Mouse (Mus musculus) spleen, embryonic (tissue): Measurements from ENCODE around the gene Serinc4.
"Not testable (repeated sequence)": the region's sequence is repeated elsewhere in the genome, so short reads cannot be mapped to it uniquely, and the experiment has no call there.

Experiments used
- CTCF ChIA-PET: fragments of 350-600 bp; sonication (Branson Sonifier 250); formaldehyde crosslinking; loops from one replicate; lab custom pipeline; 2022; lab: Charles Lee

The Serinc4 gene

DNA sequence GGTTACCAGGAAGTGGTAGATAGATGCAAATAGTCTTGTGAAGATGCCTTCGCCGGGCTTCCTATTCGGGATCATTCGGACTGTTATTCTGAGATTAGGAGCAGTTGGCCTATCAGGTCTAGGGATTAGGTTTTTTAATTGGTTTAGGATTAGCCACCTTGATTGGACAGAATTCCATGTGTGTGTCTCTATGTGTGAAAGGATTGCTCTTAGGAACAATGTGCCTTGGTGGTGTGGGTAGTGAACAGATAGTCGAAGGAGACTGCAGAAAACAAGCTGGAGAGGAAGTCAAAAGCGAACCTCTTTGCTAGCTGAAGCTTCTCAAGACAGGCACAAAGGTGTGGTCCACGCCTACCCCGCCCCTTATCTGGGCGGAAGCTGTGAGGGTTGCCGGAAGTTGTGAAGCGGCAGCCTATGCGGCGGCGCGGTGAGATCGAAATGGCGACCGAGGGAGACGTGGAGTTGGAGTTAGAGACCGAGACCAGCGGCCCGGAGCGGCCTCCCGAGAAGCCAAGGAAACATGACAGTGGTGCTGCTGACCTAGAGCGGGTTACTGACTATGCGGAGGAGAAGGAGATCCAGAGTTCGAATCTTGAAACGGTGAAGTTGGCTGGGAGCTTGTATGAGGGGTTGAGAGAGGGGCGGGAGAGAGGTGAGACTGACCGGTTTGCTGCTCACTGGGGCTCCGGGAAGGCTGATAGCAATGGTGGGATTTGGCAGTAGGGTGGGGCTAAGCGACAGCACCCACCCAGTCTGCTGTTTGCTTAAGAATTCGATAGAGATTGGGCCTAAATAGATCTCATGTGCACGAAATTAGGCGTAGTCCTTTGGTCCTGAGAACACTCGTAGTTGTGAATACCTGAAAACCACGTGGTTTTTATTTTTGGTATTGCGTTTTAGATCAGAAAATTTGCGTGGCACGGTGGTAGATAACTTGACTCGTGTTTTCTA lies at the start of gene Serinc4:
TSS of gene Serinc4 (minus strand) at position 90 of the 951 bp plus-strand sequence.
- CTCF ChIA-PET: interaction anchor here (1.5 kb wide), 1 partner anchor 7 kb away, joined by 3 read pairs; the partner anchor contains the start of gene Serf2

DNA sequence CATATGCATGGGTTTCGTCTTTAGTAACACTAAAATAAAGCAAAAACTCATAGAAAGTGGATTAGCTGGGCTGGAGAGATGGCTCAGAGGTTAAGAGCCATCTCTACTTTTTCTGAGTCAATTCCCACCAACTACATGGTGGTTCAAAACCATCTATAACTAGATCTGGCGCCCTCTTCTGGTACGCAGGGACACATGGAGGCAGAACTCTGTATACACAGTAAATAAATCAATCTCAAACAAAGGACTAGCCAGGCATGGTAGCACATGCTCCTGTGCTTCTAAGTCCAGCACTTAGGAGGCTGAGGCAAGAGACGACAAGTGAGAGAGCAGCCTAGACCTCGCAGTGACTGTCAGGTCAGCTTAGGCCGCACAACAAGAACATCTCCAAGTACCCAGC lies 45.0 kb upstream of the Serinc4 start:
- CTCF ChIA-PET: not testable (repeated sequence)

DNA sequence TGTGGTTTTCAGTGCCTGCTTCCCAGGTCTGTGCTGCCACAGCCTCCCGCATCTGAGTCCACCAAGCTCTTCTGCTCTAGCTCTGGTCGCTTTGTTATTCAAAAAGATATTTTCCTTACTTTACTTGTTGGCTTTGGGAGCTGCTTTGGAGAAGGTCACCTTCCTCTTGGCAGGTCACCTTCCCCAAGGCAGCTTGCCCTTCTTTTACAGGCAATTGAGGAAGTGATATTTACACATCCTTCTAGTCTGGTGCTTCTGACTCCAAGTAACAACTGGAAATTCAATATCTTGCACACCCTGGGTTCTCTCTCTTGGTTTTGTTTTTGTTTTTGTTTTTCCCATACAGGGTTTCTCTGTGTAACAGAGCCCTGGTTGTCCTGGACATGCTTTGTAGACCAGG lies 27.8 kb upstream of the Serinc4 start:
- CTCF ChIA-PET: not testable (repeated sequence)

DNA sequence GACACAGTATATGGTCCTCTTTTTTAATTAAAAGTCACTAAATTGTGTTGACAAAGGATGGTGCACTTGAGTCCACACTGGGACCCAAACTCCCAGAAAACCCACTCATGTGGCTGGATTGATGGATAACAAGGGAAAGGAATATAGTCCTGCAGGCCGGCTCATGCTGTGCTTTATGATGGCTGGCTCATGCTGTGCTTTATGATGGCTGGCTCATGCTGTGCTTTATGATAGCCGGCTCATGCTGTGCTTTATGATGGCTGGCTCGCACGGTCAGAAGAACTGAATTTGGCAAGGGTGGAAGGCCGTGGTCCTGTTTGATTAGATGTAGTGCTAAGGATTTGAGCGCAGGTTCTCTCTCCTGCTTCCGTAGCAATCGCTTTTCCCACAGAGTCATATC lies 27.0 kb upstream of the Serinc4 start:
- CTCF ChIA-PET: no interaction called here

DNA sequence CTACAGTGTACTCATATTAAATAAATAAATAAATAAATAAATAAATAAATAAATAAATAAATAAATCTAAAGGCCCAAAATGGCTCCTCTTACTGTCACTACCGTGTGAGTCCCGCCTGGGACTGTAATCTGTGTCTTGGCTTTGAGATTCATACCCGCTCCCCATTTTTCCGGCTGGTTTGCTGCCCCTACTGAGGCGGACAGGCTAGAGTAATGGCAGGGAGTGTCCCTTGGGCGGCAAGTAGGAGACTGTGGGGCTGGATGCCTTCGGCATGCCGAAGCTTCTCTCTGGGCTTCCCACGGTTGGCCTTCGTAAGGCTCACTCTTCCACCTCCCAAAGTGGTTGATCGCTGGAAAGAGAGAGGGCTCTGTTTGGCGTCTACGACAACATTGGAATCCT lies 24.3 kb upstream of the Serinc4 start:
- CTCF ChIA-PET: not testable (repeated sequence)

DNA sequence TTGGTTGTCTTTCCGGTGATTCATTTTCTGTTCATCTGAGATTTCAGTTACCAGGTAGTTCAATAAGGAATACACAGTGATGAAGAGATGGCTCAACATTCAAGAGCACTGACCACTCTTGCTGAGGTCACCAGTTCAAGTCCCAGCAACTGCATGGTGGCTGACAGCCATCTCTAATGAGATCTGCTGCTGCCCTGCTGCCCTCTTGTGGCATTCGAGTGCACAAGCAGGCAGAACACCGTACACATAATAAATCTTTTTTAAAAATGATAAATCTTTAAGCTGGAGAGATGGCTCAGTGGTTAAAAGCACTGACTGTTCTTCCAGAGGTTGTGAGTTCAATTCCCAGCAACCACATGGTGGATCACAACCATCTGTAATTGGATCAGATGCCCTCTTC lies 23.9 kb upstream of the Serinc4 start:
- CTCF ChIA-PET: no interaction called here

DNA sequence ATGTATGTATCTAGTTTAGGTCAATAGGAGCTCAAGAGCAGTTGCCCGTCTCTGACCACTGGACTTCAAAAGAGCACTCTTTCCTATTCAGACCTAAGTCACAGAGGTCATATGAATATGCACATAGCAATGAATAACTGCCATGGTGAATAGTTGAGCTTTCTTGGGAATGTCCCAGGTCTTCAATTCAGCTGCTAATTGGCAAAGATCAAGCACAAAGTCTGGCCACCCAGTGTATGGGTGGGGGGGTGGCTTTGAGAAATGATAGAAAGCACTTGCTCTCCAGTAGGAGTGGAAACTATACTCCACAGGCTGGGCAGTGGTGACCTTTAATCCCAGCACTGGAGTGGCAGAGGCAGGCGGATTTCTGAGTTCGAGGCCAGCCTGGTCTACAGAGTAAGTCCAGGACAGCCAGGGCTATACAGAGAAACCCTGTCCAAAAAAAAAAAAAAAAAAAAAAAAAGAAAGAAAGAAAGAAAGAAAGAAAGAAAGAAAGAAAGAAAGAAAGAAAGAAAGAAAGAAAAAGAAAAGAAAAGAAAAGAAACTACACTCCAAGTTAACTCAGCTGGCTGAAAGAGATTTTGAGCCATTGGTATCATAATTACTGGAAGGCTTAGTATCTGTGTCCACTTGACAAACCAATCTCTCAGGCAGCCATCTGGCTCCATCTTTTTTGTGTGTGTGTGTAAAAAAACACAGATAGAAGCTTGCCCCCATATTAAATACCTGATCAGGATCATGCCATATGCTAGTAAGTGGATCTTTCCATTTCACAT lies 21.1 kb upstream of the Serinc4 start:
- CTCF ChIA-PET: interaction anchor here (0.6 kb wide), 1 partner anchor 52 kb away, joined by 4 read pairs; no protein-coding TSS in a partner anchor

DNA sequence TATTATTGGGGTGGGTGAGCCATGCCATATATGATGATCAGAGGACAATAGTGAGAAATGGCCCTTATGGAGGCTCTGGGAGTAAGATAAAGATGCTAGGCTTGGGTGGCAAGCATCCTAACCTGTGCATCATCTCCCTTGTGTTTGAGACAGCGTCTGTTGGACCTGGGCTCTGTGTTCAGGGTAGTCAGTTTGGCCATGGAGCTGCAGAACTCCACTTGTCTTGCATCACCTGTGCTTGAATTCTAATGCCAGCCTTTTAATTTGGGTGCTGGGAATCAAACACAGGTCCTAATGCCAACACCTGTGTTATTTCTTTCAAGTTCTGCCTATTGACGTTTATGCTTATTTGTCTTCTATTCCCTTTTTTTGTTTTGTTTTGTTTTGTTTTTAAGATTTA lies 18.7 kb upstream of the Serinc4 start:
- CTCF ChIA-PET: interaction anchor here (1.0 kb wide), 1 partner anchor 15 kb away, joined by 22 read pairs; no protein-coding TSS in a partner anchor

DNA sequence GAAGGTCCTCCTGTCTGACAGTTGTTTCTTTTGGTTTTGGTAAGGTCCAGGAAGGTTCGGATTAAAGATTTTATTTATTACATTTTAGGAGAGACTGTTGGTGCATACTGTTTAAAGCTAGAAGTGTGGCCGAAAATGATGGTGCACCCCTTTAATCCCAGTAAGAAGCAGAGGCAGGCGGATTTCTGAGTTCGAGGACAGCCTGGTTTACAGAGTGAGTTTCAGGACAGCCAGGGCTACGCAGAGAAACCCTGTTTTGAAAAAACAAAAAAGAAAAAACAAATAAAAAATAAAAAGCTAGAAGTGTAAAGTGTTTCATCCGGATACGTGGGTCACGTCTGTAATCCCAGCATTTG lies 17.6 kb upstream of the Serinc4 start:
- CTCF ChIA-PET: interaction anchor here (0.7 to 1.0 kb wide), 2 partner anchors 16 to 47 kb away, joined by 4 to 22 read pairs; no protein-coding TSS in a partner anchor

DNA sequence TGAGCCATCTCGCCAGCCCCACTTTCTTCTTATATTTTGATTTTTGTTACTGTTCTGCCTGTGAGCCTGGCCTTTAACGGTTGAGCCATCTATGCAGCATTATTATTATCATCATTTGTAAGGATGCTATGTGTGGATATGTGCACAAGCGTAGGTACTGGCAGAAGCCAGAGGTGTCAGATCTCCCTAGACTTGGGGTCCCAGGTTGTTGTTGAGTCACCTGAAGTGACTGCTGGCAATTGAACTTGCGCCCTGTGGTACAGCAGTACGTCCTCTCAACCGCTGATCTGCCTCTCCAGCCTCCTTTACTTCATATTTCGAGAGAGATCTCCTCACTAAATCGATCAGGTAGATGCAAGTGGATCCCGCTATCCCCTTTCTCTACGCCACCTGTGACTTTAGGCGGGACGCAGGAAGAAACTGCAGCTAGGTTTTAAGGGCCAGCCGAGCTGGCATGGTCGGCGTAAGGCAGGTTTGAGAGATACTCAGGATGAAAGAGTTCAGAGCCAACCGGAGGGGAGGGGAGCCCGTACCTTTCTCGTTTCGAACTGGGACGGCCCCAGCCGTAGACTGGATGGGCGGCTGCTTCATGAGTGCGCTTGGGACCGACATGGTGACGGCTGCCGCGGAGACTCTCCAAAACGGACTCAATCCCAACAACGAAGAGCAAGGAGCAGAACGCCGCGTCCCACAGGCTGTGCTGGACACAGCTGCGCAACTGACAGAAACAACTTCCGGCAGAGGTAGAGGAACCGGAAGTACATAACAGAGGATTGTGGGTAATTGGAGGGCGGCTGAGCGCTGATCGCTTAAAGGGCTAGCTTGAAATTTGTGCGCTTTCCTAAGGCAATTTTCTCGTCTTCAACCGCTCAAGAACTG lies 17.0 kb upstream of the Serinc4 start, which contains the start of gene Mfap1b:
TSS of gene Mfap1b (minus strand) at position 767 of the 879 bp plus-strand sequence.
- CTCF ChIA-PET: interaction anchor here (0.6 to 0.7 kb wide), 2 partner anchors 48 to 336 kb away, joined by 3 to 4 read pairs; no protein-coding TSS in a partner anchor

DNA sequence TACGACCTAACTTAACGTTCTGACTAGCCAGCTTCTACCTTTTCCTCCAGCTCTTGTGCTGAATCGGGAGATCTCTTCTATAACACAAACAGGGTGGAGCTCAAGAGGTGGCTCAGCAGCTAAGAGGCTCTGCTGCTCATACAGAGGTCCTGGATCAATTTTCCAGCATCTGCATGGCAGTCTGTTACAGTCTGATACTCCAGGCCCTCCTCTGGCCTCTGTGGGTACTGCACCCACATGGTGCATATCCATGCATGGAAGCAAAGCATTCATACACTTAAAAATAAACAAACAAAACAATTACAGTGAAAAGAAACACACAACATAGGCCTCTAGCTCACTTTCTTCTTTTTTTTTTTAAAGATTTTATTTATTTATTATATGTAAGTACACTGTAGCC lies 16.2 kb upstream of the Serinc4 start:
- CTCF ChIA-PET: interaction anchor here (0.6 to 0.7 kb wide), 2 partner anchors 23 to 335 kb away, joined by 3 to 5 read pairs; no protein-coding TSS in a partner anchor

DNA sequence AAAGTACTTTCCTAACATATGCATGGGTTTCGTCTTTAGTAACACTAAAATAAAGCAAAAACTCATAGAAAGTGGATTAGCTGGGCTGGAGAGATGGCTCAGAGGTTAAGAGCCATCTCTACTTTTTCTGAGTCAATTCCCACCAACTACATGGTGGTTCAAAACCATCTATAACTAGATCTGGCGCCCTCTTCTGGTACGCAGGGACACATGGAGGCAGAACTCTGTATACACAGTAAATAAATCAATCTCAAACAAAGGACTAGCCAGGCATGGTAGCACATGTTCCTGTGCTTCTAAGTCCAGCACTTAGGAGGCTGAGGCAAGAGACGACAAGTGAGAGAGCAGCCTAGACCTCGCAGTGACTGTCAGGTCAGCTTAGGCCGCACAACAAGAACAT lies 12.4 kb upstream of the Serinc4 start:
- CTCF ChIA-PET: not testable (repeated sequence)

DNA sequence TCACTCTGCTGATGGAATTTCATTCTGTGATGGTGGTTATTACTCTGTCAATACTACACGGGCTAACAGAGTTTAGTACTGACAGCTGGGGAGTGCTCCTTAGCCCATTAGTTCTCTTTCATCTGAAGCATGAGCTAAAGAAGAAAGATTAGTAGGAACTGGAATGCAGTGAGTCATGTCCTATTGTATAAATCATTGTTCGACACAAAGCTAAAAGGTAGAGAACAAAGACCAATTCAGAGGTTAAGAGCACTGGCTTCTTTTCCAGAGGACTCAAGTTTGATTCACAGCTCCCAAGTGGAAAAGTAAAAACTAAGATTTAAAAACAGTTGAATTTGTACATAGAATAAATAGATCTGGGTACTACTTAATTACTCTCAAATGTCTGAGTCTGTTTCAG lies 3.5 kb upstream of the Serinc4 start:
- CTCF ChIA-PET: no interaction called here

DNA sequence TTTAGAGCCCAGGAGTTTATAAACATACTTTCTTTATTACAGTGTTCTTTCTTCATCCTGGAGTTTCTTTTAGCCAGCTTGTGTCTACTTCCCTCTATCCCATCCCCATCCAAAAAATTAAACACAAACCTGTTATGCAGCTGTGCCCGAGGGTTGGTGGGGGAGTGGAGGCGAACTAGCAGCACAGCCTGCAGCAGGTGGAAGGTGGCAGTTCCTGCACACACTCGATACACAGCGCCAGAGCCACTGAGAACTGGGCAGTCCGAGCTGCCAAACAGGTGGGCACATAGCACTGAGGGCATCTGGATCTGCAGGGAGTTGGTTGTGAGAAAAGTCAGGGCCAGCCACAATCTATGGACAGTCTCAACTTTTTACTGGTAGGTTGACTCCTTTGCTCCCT lies 1.0 kb downstream of the Serinc4 start:
- CTCF ChIA-PET: no interaction called here

DNA sequence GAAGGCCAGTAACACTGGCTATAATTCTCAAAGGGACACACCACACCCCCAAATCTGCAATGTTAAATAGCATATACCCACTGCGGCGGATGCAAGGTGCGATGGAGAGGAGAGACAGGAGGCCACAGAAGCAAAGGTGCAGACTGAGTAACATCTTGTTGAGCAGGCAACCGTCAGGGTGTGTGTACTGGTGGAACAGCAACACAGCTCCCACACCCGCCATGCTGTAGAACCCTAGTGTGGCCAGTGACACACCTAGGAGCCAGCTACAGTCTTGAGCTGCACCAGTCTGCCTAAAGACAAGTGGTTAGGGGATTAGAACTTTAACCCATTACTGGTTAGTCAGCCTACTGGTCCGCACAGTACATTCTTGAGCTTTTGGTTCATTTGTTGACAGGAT lies 2.7 kb downstream of the Serinc4 start:
- CTCF ChIA-PET: interaction anchor here (0.6 kb wide), 1 partner anchor 67 kb away, joined by 3 read pairs; no protein-coding TSS in a partner anchor

DNA sequence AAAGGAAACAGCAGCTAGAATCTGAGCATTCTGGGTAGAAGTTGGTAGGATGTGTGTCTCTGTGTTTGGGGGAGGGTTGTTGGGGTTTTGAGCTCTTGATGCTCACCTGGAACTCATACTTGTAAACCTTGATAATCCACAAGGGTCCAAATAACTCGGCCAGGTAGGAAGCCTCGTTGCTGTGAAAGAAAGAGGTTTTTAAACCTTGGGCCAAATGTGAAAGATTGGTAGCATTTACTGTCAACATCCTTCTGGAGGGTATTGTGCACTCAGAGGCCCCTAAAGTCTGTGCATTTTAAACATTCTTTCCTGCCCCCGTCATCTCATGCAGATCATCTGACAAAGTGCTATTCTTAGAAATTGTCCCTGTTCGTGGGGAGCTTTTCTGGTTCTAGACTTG lies 3.6 kb downstream of the Serinc4 start, which contains the start of gene Hypk:
TSS of gene Hypk (plus strand) at position 301 of the 400 bp plus-strand sequence.
- CTCF ChIA-PET: no interaction called here

DNA sequence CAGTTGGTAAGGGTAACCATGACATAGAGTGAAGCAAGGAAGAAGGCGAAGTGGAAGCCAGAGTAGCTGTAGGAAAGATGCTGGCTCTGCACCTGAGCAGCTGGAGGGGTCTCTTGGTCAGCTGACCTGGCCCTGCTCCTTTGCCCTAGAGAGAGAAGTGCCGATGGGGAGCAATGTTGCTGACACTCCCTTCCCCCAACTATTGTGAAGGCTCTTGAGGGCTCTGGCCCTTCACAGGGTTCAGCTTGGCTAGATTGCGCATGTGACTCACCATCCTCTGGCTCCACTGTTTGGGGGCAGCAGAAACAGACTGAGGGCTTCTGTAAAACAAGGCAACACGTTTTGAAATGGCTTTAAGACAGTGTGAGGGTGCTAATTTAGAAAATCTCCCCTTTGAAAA lies 4.2 kb downstream of the Serinc4 start:
- CTCF ChIA-PET: no interaction called here

DNA sequence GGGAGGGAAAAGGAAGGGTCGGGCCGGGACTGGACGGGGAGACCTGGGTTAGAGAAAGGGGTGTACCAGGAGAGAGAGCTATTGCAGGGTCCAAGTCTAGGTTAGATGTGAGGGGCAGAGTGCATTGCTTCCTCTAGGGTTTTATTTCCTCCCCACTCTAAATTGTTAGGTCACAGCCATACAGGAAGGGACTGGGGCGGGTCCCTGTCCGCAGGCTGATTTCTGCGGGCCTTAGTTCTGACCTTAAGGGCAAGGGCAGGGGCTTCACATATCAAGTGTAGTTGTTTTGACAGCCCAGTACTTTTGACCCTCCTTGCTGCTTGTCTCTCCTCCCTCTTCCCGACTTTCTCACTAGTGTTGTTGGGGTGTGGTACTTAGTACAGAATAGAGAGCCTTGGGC lies 6.5 kb downstream of the Serinc4 start:
- CTCF ChIA-PET: interaction anchor here (0.5 to 1.6 kb wide), 2 partner anchors 8 to 23 kb away, joined by 3 to 5 read pairs; no protein-coding TSS in a partner anchor

DNA sequence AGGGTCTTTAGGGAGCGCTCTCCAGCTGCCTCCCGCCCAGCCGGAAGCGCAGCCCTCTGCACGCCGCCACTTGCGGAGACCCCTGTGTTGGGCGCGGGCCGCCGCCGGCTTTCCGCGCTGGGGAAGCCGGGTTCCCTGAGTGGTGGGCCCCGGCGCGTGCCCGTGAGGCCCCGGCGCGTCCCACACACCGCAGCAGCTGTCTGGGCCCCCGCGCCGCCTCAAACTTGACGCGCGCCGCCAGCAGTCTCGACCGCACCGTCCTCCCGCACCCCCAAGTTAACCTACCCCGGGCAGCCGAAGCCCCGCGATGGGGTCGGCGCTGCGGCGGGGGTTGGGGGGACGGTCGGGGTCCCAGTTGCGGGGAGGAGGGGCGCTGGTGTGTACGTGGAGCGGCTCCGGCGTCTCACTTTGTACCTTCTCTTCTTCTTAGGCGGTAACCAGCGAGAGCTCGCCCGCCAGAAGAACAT lies 7.0 kb downstream of the Serinc4 start:
- CTCF ChIA-PET: interaction anchor here (1.6 kb wide), 1 partner anchor 8 kb away, joined by 3 read pairs; no protein-coding TSS in a partner anchor

DNA sequence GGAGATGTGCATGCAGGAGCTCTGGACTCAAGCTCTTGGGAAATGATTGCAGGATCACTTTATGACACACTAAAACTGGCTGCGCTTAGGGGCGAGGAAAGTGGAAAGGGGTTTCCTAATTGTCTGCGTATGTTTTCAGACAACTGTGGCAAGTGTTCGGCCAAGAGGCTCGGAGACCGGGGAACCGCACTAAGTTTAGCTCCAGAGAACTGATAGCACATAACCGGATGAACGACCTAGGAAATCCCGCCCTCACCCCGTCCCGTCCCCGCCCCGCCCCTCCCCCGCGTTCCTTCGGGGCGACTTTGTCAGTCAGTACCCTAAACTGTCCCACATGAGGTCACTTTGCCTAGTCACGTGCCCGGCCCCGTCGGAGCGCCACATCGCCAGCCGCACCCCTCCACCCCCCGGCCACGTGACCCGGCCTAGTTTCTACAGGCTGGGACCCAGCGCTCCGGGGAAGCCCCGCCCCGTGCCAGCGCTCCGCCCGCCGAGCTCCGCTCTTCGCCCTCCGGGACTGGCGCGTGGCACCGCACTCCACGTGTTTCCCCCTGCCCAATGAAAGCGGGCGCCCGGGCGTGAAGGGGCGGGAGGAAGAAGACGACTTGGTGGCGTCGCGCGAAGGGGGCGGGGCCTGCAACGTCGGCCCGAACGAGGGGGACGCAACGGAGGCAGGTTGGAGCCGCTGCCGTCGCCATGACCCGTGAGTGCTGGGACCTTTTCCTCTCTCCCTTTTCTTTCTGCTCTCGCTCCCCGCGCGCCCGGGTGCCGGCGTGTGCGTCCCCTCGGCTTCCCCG lies 7.6 kb downstream of the Serinc4 start, which contains the start of gene Serf2:
TSS of gene Serf2 (plus strand) at position 457 of the 797 bp plus-strand sequence.
- CTCF ChIA-PET: interaction anchor here (1.6 kb wide), 1 partner anchor 9 kb away, joined by 3 read pairs; no protein-coding TSS in a partner anchor
